Mouse (Mus musculus) spleen, postnatal 14 days (tissue): ENCODE data around the gene Mpg.
A peak's percentile ranks its signal among the peaks of the same experiment; 100 is the strongest.
"Not testable (repeated sequence)": the region's sequence is repeated elsewhere in the genome, so short reads cannot be mapped to it uniquely, and the experiment has no call there.

Experiments used
- DNase-seq, 2 experiments: peaks; one replicate each; pipeline ENCODE4 v3.0.0; 2021 to 2022; ENCODE audit warnings: low spot score in 2 of 2

Mpg gene

GRCm38 (mm10) chr11:32226124-32226871, at the start of gene Mpg:
Gene Mpg (plus strand): TSS chr11:32226505.
- peak; percentile 86 to 88 for DNase-seq

GRCm38 (mm10) chr11:32178506-32178905, 47.8 kb upstream of the Mpg start:
- no peak for DNase-seq

GRCm38 (mm10) chr11:32181246-32181645, 45.1 kb upstream of the Mpg start:
- no peak for DNase-seq

GRCm38 (mm10) chr11:32181973-32182868, 44.1 kb upstream of the Mpg start:
- peak; percentile 43 to 71 for DNase-seq

- no peak for DNase-seq
Observed at GRCm38 (mm10) chr11:32184469-32184868, 41.8 kb upstream of the Mpg start.

- DNase-seq = no peak
Observed at GRCm38 (mm10) chr11:32186031-32186430, 40.3 kb upstream of the Mpg start.

- DNase-seq = no peak
Observed at GRCm38 (mm10) chr11:32187256-32187655, 39.0 kb upstream of the Mpg start.

GRCm38 (mm10) chr11:32188881-32189280, 37.4 kb upstream of the Mpg start:
- no peak for DNase-seq

GRCm38 (mm10) chr11:32189434-32189833, 36.9 kb upstream of the Mpg start:
- DNase-seq = no peak

GRCm38 (mm10) chr11:32190119-32190518, 36.2 kb upstream of the Mpg start:
- DNase-seq = no peak

GRCm38 (mm10) chr11:32190603-32191110, 35.6 kb upstream of the Mpg start:
- DNase-seq = no peak

GRCm38 (mm10) chr11:32193156-32193555, 33.1 kb upstream of the Mpg start:
- no peak for DNase-seq

- DNase-seq = no peak
Observed at GRCm38 (mm10) chr11:32194086-32194485, 32.2 kb upstream of the Mpg start.

- DNase-seq = no peak
Observed at GRCm38 (mm10) chr11:32194626-32195025, 31.7 kb upstream of the Mpg start.

- DNase-seq = no peak
Observed at GRCm38 (mm10) chr11:32195867-32196540, 30.3 kb upstream of the Mpg start.

GRCm38 (mm10) chr11:32196727-32197126, 29.6 kb upstream of the Mpg start:
- no peak for DNase-seq

GRCm38 (mm10) chr11:32197766-32198165, 28.5 kb upstream of the Mpg start:
- no peak for DNase-seq

GRCm38 (mm10) chr11:32198256-32198955, 27.9 kb upstream of the Mpg start:
- no peak for DNase-seq

- no peak for DNase-seq
Observed at GRCm38 (mm10) chr11:32199230-32199629, 27.1 kb upstream of the Mpg start.

- DNase-seq = no peak
Observed at GRCm38 (mm10) chr11:32200075-32200601, 26.2 kb upstream of the Mpg start, which contains the start of gene Il9r. Gene Il9r (minus strand): TSS chr11:32200279.

- not testable (repeated sequence) for DNase-seq
Observed at GRCm38 (mm10) chr11:32200992-32201391, 25.3 kb upstream of the Mpg start.
